In the genomic region with DNA sequence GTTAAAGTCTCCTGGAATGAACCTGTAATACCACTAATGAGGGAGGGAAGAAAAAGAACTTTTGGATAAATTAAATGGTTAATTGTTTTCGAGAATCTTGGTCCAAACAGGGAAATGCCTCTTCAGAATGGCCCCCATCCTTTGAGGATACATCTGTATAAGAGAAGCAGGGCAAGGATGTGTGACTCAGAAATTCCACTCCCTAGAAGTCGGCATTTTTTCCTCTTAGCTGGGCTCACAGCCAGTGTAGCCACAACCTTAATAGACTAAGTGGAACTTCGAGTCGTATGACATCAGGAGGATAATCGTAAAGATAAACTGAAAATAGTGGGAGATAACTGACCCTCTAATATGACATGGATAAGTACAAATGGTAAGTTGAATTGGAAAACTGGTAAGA, we compare ENCODE assay signal across 12 mouse cellular contexts. TPM values are rescaled to one million over a fixed set of nuclear protein-coding genes. Genes with fewer than 3 reads are reported as not detected.
DNase-seq lines count a peak whose midpoint lies in the region.
"Had no signal": no experiment of that assay in that cellular context is flagged by ENCODE, and none has a peak within 500 bp of the region (broad histone marks: within the 10 kb centered on the region; RNA-seq: fewer than 3 reads in every experiment).

No protein-coding gene starts in this region.

- H3K4me3 ChIP-seq in midbrain, embryonic 10.5 days, result no peak overlapping the region
- H3K4me3 ChIP-seq: forebrain, embryonic 12.5 days; hindbrain, embryonic 13.5 days had no signal

- H3K36me3 ChIP-seq in midbrain, embryonic 10.5 days, result no peaks in the 10 kb centered on the region
- H3K36me3 ChIP-seq: forebrain, embryonic 12.5 days; hindbrain, embryonic 13.5 days had no signal

- intact Hi-C loops in gastrocnemius, postnatal 14 days (cut with DNase I; ENCODE audit: low total_unique reads), result no loop called here

- no peak overlapping the region for H3K27ac ChIP-seq in midbrain, embryonic 10.5 days (replicated peaks)
- H3K27ac ChIP-seq: forebrain, embryonic 12.5 days; hindbrain, embryonic 13.5 days had no signal

- H3K4me1 ChIP-seq in midbrain, embryonic 10.5 days, result no peaks in the 10 kb centered on the region
- H3K4me1 ChIP-seq: forebrain, embryonic 12.5 days; hindbrain, embryonic 13.5 days had no signal

- H3K27me3 ChIP-seq in midbrain, embryonic 10.5 days (ENCODE audit: low read depth, poor library complexity, severe bottlenecking), result no peaks in the 10 kb centered on the region
- H3K27me3 ChIP-seq: forebrain, embryonic 12.5 days; hindbrain, embryonic 13.5 days had no signal

- no peaks in the 10 kb centered on the region for H3K9me3 ChIP-seq in midbrain, embryonic 10.5 days (replicated peaks)
- H3K9me3 ChIP-seq: forebrain, embryonic 12.5 days; hindbrain, embryonic 13.5 days had no signal

- DNase-seq in adrenal gland, adult (ENCODE audit: inconsistent age in 2 of 2, low spot score in 1 of 2), result peak; percentile 23 to 81
- no peak for DNase-seq in adrenal gland, postnatal 4 days (ENCODE audit: low spot score in 2 of 2)
- DNase-seq in 416B (ENCODE audit: low read depth), result peak; percentile 82
- peak; percentile 28 for DNase-seq in gastrocnemius, postnatal 14 days
- DNase-seq in kidney, postnatal 14 days, result peak; percentile 61
- DNase-seq in midbrain, embryonic 10.5 days (ENCODE audit: low spot score), result no peak
- no peak for DNase-seq in spleen, postnatal 4 days (ENCODE audit: low spot score in 2 of 2)
- no peak for DNase-seq in thymus, postnatal 0 days (ENCODE audit: low spot score)
- DNase-seq: cerebellum, postnatal 10 days; liver, postnatal 0 days had no signal

- 88% methylated on average over 5 of the region's 5 CpGs for WGBS in midbrain, embryonic 10.5 days

RNA-seq across cellular contexts. Expression of gene Cav2, which starts 56.1 kb away (rescaled TPM):
- total RNA-seq in adrenal gland, postnatal 4 days (2021), result 10 to 100 TPM; 21.0 to 24.1 TPM
- total RNA-seq in gastrocnemius, postnatal 14 days (2021), result 10 to 100 TPM; 30.1 to 32.7 TPM
- 5.0 and 5.4 TPM in 2 replicates for polyA plus RNA-seq in midbrain, embryonic 10.5 days (2016; fragmentation: Nextera tagmentation; extraction: Ambion mirVana)
- polyA plus RNA-seq in thymus, postnatal 0 days (2015; fragmentation: Nextera tagmentation; extraction: Ambion mirVana), result 10.4 and 11.1 TPM in 2 replicates

Comparison
In these comparisons a context has a peak if more than half of its experiments do, and no peak if none do; other contexts are left out.
1. DNase-seq: peak in adrenal gland, adult (2 of 2), 416B (single experiment), gastrocnemius, postnatal 14 days (single experiment) and kidney, postnatal 14 days (single experiment); none in adrenal gland, postnatal 4 days (0 of 2), midbrain, embryonic 10.5 days (single experiment), spleen, postnatal 4 days (0 of 2) and thymus, postnatal 0 days (single experiment).